8 mouse cellular contexts compared by ENCODE assay signal in genomic region chr5:123138953-123139721, GRCm38 (mm10). TPM values are rescaled to one million over a fixed set of nuclear protein-coding genes. Genes with fewer than 3 reads are reported as not detected.
DNase-seq lines count a peak whose midpoint lies in the region; ATAC-seq and TF ChIP-seq lines count a peak whose summit lies in the region.

No protein-coding gene starts in this region.

- H3K36me3 ChIP-seq in hindbrain, embryonic 16.5 days (ENCODE audit: control insufficient read depth, insufficient read depth, low read length), result no peaks in the 10 kb centered on the region

- H3K4me2 ChIP-seq in hindbrain, embryonic 16.5 days (ENCODE audit: low read length), result peak overlapping the region; percentile 97

- intact Hi-C loops in left cerebral cortex, adult 2 months (cut with DNase I), result no loop called here

- no peak for TF ChIP-seq CTCF in left cerebral cortex, adult 2 months (IDR thresholded peaks at IDR 0.05)

- peak overlapping the region; percentile 100 for H3K27ac ChIP-seq in hindbrain, embryonic 16.5 days (ENCODE audit: low read depth, low read length)
- H3K27ac ChIP-seq in left cerebral cortex, adult 2 months, result peak overlapping the region; percentile 100

- peak overlapping the region; percentile 98 for H3K9ac ChIP-seq in hindbrain, embryonic 16.5 days (ENCODE audit: low read depth, low read length)

- WGBS in hindbrain, embryonic 16.5 days, result under 1% methylated on average over 39 of the region's 39 CpGs

- DNase-seq in adipocyte (ENCODE audit: low spot score), result peak; percentile 92
- peak; percentile 91 for DNase-seq in cerebellum, postnatal 36 days
- DNase-seq in gastrocnemius, adult 8-10 months (ENCODE audit: low spot score in 2 of 2), result peak; percentile 81 to 89
- DNase-seq in left cerebral cortex, adult 2 months (ENCODE audit: extremely low spot score in 1 of 2, low spot score in 2 of 2), result peak; percentile 85
- DNase-seq in lung, postnatal 4 days, result peak; percentile 87 to 90
- DNase-seq in right cerebral cortex, adult 2 months (ENCODE audit: low spot score in 2 of 2), result peak; percentile 86 to 88
- DNase-seq in urinary bladder, postnatal 25 days (ENCODE audit: low spot score), result peak; percentile 69

- peak; percentile 15; the same call in 1 of the 2 replicates for ATAC-seq in hindbrain, embryonic 16.5 days

- no peaks in the 10 kb centered on the region for H3K27me3 ChIP-seq in hindbrain, embryonic 16.5 days (replicated peaks; ENCODE audit: control insufficient read depth, insufficient read depth, low read length)

- H3K4me1 ChIP-seq in hindbrain, embryonic 16.5 days (ENCODE audit: control insufficient read depth, insufficient read depth, low read depth, low read length), result peaks cover 41% of the 10 kb centered on the region

- no peaks in the 10 kb centered on the region for H3K9me3 ChIP-seq in hindbrain, embryonic 16.5 days (ENCODE audit: control insufficient read depth, low read length)

- H3K4me3 ChIP-seq in hindbrain, embryonic 16.5 days (ENCODE audit: low read length), result peak overlapping the region; percentile 91
- peak overlapping the region; percentile 70 for H3K4me3 ChIP-seq in left cerebral cortex, adult 2 months

RNA-seq across cellular contexts. Expression of gene Setd1b, which starts 2.9 kb away (rescaled TPM):
- 10 to 100 TPM in 3 of 4 experiments, 1 to 10 TPM in 1; 8.0 to 10.8 (median 10.5) TPM for total RNA-seq in gastrocnemius, adult 8-10 months (2022)
- 9.5 and 9.8 TPM in 2 replicates for polyA plus RNA-seq in hindbrain, embryonic 16.5 days (2015; fragmentation: Nextera tagmentation; extraction: Ambion mirVana)
- 10 to 100 TPM; 32.4 to 42.2 TPM for total RNA-seq in left cerebral cortex, adult 2 months (2021)

RNA-seq across cellular contexts. Expression of gene Rhof, which starts 6.6 kb away (rescaled TPM):
- under 1 TPM in 3 of 4 experiments, not detected in 1; 0.24 to 0.36 (median 0.36) TPM for total RNA-seq in gastrocnemius, adult 8-10 months (2022)
- polyA plus RNA-seq in hindbrain, embryonic 16.5 days (2015; fragmentation: Nextera tagmentation; extraction: Ambion mirVana), result 26.6 and 29.7 TPM in 2 replicates
- 10 to 100 TPM; 48.5 to 48.9 TPM for total RNA-seq in left cerebral cortex, adult 2 months (2021)

RNA-seq across cellular contexts. Expression of gene Psmd9, which starts 30.1 kb away (rescaled TPM):
- 10 to 100 TPM; 11.4 to 12.8 (median 12.3) TPM for total RNA-seq in gastrocnemius, adult 8-10 months (2022)
- 77.2 and 89.4 TPM in 2 replicates for polyA plus RNA-seq in hindbrain, embryonic 16.5 days (2015; fragmentation: Nextera tagmentation; extraction: Ambion mirVana)
- total RNA-seq in left cerebral cortex, adult 2 months (2021), result 10 to 100 TPM; 23.4 to 24.9 TPM

RNA-seq across cellular contexts. Expression of gene Hpd, which starts 43.4 kb away (rescaled TPM):
- 1 to 10 TPM in 1 of 4 experiments, not detected in 3; 1.3 TPM for total RNA-seq in gastrocnemius, adult 8-10 months (2022)
- not detected in 2 replicates for polyA plus RNA-seq in hindbrain, embryonic 16.5 days (2015; fragmentation: Nextera tagmentation; extraction: Ambion mirVana)
- not detected for total RNA-seq in left cerebral cortex, adult 2 months (2021)

Comparison
In these comparisons a context has a peak if more than half of its experiments do, and no peak if none do; other contexts are left out.
1. Peak in every context shown above with its lines: DNase-seq, ATAC-seq, H3K4me3 ChIP-seq and H3K27ac ChIP-seq.
2. RNA of gene Rhof, which starts 6.6 kb away (total RNA-seq): 48.5 to 48.9 TPM in left cerebral cortex, adult 2 months; 0.24 to 0.36 TPM in gastrocnemius, adult 8-10 months; every median in the first group is over 10 times any median in the second.